Mouse (Mus musculus) MEL (cell line): ENCODE measurements at regions not wholly inside any gene's neighbourhood (a gene's known extent, or its start where the extent isn't known, plus 50 kb on each side); places are given as distances from the start of the nearest gene placed in this dataset.

Experiments used
- HCFC1 ChIP-seq: IDR thresholded peaks from 2 replicates; pipeline ENCODE4 v1.6.1; 2012; ENCODE audit warnings: low read depth, mild to moderate bottlenecking, inconsistent platforms, low read length, improper control_type of control experiment, moderate library complexity
- RCOR1 ChIP-seq: IDR thresholded peaks from 2 replicates; pipeline ENCODE4 v1.6.1; 2012; ENCODE audit warnings: low read depth, mild to moderate bottlenecking, inconsistent platforms, low read length, improper control_type of control experiment

DNA sequence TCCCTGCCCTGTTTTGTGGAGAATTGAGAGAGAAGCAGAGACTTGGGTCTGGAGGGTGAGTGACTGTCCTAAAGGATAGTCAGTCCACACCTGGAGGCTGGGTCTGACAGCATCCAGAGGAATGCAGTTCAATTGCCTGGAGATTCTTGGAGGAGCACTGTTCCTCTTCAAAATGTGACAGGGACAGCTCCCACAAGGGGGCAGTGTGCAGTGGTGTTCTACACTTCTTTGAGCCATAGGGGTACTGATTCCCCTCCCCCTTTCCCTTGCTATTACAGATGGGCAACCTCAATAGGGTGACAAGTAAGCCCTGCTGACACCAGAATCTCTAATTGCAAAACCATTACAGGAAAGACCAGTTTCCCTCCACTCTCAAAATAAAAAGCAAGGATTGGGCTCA is 63.7 kb upstream of the Gm773 start:
- TF ChIP-seq RCOR1: no peak
- no peak for TF ChIP-seq HCFC1
